Mouse (Mus musculus) retina, adult 2 months (tissue): ENCODE data around the gene Krt77.

Experiments
- DNase-seq: peaks from one replicate; pipeline ENCODE4 v3.0.0-alpha.2; 2012; ENCODE audit warnings: low read depth, low spot score

Krt77 gene

DNA sequence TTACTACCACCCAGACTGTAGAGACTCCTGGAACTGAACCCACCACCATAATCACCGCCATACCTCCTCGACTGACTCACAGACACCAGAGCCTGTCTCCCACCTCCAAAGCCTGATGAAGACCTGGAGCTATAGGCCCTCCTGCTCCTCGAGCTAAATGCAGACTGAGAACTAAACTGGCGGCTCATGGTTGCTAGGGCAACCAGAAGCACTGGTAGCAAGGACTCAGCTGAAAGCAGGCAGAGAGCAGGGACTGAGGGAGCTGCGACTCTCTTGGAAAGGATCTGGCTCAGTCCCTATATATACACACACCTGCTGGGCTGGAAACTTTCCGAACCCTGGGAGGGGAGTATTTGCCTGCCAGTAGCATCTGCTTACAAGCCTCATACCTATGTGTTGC, at the start of gene Krt77:
Krt77 (minus strand) TSS at position 275 of the 400 bp plus-strand sequence.
- no peak for DNase-seq

DNA sequence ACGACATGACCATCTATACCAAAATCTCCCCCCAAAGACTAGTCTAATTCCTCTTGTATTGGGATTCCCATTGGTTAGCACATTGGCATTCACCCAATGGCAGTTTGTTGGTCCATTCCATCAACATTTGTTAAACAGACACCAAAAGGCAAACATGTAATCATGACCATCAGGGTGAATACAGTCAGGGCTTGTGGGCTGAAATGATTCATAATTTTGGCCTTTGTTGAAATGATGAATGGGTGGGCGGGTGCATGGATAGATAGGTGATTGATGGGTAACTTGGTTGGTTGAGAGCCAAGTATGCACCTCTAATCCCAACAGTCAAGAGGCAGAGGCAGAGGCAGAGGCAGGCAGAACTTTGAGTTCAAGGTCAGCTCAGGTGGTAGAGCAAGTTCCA, 46.6 kb upstream of the Krt77 start:
- no peak for DNase-seq

DNA sequence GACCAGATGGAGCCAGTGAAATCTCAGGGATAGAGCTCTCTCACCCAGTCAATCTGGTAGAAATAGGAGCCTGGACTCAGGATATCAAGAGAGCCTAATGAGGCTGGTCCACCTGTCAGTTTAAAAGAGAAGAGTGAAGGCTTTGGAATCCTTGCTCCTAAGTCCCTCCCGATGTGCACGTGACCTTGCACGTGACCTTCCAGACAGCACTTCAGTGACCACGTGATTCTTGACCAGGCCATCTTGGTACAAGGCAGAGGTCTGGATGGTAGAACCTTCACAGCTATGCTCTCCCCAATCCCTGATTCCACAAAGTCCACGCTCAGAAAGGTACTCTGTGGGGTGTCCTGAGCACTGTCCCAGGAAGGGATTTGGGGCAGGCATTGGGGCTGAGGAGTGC, 35.3 kb upstream of the Krt77 start:
- no peak for DNase-seq

DNA sequence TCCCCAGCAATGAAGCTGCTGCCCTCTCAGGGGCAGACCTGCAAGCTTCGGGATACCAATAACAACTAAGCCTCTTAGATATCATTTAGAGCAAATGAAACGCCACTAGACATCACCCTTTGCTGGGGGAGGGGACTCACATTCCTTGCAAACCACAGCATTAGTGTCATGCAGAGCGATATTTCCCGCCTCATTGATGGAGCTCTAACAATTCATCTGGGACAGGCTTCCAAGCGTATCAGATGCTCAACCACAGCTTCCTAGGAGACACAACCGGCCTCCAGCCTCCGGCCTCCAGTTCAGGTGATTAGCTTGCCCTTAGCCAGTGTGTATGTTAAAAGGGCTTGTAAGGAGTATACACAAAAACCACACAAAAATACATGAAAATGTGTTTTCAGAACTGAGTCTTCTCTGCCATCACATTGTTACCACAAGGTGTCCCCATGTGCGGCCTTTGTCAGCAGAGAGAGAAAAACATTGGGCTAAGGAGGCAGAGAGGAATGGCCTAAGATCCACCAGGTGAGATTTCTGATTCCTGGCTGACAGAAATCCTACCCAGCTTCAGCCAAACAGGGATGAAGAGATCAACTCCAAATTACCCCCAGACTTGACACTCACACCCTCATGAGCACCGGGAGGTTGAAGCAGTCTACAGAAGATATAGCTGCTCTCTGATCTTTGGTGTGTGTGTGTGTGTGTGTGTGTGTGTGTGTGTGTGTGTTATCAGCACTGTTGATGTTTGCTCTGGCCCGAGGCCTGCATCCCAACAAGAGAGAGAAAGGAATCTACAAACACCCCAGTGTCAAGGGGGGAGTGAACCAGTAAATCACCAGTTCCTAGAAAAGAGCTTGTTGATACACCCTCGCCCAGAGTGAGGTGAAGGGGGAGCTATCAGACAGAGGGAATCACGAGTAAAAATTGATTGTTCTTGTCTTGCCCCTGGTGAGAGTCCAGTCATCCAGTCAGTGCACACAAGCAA, 33.0 kb upstream of the Krt77 start:
- no peak for DNase-seq

DNA sequence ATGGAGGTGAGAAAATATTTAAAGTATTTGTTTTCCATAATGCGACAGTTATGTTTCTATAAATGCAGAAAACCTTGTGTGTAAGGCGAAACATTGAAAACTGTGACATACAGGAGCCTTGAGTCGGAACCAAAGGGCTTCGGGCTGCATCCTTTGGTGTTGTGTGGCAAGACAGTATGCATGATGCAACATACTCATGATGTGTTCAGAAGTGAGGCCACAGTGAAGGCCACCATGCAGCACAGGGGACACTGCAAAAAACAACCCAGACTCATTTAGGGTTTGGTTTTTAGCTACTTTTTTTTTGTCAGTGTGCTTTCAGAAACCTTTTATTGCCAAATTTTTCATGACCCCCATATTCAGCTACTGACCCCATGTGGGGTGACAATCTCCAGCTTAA, 25.7 kb upstream of the Krt77 start:
- no peak for DNase-seq

DNA sequence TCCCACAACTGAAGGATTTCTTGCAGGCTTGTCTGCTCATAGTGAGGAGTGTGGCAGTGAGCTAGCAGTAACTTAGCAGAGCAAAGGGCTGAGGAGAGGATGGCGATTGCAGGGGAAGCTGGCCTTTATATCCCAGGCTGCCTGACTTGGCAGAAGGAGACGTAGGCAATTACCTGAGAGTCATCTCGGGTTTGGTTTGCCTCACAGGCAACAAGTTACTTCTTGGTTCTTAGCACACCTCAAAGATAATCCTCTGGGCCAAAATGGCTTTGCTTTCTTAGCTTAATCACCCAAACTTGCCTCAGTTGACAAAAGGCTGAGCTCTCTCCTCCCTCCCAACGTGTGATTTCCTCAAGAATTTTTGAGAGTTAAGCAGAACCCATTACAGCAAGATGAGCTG, 23.3 kb upstream of the Krt77 start, which contains the start of gene Krt76:
Krt76 (minus strand) TSS at position 101 of the 400 bp plus-strand sequence.
- DNase-seq, result no peak

DNA sequence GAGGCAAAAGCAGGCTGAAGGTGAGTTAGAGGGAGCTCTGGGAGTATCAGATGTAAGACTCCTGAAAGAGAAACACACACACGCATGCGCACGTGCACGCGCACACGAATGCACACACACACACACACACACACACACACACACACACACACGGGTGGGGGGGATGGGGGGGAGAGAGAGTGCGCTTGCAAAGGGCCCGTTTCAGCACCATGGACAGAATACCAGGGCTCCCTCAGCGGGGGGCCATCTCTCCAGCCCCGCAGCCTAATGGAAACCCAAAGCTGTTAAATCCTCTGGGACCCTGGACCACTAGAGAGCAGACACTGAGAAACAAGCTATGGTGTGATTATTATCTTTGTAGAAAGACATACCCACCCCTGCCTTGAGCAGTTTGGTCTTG, 10.3 kb upstream of the Krt77 start:
- DNase-seq, result no peak

DNA sequence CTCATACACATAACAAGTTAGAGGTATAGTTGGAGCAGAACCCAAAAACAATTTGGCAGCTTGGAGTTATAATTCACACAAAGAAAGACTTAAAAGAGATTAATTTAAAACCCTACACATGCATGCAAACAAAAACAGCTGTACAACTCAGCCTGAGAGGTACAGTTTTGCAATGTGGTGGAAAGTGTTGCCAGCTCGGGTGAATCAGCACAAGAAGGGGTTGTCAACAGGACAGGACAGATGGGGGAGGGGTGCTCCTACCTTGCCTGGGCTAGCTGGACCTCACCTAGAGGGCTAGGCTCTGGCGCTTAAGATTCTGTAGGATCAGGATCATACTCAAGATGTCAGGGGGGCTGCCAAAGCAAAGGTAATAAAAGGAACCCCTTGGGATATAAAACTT, 8.5 kb upstream of the Krt77 start:
- DNase-seq, result no peak

DNA sequence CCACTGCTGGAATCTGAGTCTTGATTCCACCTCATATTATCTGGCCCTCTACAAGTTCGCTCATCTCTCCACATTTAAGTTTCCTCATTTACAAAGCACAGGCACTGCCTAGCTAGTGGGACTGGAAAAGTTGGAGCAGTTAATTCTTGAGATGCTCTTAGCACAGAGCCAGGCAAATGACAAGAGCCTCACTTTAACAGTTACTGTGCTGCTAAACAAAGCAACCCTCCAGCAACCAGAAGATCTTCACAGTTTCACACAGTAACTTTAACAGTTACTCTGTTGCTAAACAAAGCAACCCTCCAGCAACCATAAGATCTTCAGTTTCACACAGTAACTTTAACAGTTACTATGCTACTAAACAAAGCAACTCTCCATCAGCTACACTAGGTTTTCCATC, 4.9 kb upstream of the Krt77 start:
- DNase-seq, result no peak

DNA sequence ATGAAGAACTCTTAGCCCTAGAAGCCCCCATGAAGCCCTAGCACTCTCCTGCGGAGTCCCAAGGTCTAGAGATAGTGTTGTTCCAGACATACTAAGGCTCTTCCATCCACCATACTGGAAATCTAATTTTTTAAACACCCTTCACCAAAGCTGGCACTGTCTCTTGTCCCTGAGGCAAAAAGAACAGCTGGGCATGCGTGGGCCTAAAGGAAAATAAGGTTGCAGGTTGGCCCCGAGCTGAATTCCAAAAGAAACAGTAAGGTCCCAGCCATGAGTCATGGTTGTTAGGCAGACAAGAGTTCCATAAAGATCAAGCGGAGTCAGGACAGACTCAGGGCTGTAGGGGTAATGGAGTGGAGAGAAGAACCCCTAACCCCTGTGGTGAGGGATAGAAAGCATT, 3.7 kb upstream of the Krt77 start:
- no peak for DNase-seq

DNA sequence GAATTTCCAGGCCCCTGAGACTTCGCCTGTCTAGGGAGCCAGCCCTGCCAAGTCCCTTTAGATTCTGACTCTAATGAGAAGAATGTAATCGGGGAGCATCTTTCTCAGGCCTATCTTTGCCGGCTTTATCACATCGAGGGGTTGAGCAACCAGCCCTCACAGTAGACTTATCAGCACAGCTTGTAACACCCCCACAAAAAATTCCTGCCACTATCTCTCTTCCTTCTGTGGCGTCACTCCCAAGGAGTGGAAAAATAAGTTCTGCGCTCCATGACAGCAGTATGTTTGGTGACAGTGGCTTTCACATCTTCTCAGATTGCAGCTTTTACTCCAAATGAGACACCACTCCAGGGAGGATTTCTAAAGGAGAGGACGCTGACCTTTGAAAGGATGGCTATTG, 2.8 kb downstream of the Krt77 start:
- DNase-seq, result no peak

DNA sequence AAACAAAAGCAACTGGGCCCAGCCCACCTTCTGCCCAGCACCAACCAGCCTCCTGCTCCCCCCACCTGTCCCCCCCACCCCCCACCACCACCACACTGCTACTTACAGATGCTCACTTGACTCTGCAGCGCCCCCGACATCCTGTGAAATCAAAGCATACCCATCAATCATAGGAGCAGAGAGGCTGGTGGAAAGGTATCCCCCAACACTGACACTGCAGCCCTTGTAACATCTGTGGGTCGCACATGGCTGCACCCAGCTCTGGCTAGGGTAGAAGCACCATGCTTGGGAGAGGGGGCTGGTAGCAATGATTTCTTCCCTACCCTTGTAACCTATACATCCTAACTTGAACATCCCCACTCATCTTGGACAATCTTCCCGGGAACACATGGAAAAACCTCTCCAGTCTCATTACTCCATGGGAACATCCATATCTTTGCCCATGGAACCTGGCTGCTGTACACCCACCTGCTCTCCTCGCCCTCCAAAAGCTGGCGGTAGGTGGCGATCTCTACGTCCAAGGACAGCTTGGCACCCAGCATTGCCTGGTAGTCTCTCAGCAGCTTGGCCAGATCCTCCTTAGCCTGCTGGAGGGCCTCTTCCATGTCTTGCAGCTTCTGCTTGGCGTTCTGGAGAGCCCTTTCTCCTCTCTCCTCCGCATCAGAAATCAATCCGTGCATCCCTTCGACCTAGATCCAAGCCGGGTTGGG, 8.9 kb downstream of the Krt77 start:
- no peak for DNase-seq

DNA sequence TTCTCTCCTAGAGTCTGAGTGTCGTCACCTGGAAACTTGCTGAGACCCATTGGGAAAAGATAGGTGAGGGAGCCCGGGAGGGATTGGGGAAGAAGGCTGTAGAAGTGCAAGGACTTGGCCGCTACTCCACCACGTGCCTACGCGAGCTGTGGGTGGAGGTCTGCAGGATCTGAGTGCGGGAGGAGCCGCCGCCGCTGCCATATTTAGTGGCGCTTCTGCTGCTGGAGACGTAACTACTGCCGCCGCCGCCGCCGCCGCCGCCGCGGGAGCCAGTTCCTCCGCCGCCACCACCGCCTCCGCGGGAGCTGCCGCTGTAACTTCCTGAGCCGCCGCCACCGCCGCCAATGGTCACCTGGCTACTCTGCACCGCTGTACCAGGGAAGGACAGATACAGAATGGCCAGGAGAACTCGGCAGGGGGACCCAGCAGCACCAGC, 9.8 kb downstream of the Krt77 start:
- no peak for DNase-seq

DNA sequence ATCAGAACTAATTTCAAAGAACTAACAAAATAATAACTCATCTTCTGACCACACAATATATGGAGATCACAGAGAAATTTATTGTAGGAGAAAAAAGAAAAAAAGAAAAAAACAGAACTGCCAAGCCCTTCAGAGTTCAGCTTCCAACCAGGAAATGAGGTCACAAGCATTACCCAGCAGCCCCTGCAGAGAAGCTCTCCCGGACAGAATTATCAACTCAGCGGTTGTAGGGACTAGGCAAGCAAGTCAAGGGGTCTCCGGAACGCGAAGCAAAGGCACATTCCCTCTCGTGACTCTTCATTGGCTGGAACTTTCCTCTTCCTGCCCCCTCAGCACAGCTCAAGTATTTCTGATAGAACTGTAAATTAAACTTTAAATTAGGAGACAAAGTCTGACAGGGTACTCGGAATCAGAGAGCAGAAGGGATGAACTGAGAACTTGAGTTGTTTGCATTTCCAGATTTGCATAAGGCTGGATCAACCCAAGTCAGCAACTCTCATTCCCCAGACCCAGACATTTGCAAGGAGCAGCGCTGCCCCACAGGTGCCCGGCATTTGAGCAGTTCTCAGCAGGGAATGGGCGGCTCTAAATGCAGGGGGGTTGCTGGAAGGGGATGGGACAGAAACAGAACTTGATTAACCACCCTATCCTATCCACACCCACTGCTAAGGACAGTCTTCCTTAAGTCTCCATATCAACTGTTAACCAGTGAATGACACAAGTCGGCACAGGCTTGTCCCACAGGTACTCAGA, 10.7 kb downstream of the Krt77 start:
- DNase-seq, result no peak

DNA sequence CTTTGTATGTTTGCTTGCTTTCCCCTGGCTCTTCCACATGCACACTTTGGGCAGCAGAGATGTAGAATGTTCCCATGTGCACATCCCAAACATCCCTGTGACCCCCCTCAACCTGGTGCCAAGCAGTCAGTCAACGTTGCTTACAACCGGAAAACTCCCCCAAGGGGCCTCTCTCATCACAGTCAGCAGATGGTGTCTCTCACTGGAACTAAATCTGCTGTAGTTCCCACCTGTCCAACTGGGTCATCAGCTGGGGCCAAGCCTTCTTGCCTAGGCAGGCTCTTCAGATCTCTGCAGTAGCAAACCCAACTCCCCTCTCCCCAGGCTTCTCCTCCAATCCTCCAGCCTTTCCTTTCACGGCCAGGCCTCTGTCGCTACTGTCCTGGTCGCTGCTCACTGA, 12.8 kb downstream of the Krt77 start:
- no peak for DNase-seq

DNA sequence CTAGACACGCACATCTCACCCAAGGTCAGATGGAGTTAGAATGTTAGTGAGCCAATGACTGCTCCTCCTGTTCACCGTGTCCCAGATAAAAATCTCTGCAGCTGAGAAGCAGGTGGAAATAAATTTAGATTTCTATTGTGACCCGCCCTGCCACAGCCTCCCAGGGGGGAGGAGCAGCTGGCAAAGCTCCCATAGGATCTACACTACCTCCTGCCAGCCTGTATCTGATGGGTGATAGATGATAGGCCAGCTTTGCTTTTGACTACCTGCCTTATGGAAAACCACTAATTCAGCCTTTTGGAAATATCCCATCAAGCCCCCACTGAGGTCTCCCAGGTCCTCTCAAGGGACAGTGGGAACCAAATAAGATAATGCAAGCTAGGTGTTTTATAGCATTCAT, 13.8 kb downstream of the Krt77 start:
- no peak for DNase-seq

DNA sequence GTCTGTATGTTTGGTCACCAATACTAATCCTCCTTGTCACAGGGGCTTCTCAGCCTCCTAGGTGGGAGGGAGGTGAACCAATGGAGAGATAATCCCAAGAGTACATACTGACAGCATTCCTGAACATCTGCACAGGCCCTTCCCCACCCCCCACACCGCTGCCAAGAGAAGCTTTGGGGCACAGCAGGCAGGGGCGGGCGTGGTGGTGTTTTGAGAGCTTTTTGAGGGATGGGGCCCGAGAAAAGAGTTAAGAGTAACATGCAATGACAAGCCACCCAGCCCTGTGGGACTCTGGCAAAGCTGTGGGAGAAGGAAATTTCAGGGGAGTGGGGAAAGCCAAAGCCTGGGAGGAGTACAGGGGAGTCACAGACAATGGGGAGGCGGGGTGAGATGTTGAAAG, 15.2 kb downstream of the Krt77 start:
- DNase-seq, result no peak

DNA sequence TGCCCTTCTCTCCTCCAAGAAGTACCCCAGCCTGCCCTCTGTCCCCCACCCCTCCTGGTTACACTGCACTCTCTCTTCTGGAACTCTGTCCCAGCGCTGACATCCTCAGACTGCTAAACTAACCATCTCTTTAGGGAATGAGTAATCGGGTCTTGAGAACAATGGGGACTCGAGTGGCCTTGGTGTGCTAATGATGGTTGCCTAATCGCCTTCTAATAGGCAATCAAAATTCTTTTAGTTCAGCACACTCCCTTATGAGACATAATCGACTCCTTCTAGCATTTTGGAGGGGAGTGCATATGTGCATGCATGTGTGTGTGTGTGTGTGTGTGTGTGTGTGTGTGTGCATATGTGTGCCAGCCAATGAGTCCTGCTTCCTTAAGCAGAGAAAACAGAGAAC, 16.9 kb downstream of the Krt77 start:
- no peak for DNase-seq

DNA sequence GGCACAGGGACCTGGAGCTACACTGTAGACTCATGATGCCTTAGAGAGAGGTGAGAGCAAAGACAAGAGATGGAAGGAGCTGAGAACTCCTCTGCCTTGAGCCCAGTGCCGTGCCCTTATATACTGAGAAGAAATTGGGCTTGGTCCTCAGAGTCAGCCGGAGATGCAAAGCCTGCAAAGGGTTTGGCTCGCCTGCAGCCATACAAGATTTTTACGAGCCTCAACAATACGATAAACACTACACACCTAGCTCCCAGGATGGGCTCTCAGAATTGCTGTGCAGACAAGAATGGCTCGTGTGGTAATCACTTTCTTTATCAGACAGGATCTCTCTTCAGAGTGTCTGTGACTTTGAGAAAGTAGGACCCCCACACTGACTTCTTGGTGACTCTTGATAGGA, 18.8 kb downstream of the Krt77 start, which contains the start of gene Krt1:
Krt1 (minus strand) TSS at position 101 of the 400 bp plus-strand sequence.
- no peak for DNase-seq

DNA sequence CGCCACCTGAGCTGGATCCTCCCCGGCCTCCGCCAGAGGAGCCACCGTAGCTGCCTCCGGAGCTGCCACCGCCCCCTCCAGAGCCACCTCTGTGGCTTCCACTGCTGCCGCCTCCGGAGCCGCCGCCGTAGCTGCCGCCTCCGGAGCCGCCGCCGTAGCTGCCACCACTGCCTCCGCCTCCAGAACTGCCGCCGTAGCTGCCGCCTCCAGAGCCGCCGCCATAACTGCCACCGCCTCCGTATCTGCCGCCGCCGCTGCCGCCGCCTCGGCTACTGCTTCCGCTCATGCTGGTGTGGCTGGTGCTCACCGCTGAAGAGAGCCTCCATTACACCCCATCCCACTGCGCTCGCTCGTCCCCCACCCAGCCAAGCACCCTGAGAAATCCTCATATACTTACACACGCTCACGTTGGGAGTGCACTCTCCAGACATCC, 23.5 kb downstream of the Krt77 start:
- no peak for DNase-seq

DNA sequence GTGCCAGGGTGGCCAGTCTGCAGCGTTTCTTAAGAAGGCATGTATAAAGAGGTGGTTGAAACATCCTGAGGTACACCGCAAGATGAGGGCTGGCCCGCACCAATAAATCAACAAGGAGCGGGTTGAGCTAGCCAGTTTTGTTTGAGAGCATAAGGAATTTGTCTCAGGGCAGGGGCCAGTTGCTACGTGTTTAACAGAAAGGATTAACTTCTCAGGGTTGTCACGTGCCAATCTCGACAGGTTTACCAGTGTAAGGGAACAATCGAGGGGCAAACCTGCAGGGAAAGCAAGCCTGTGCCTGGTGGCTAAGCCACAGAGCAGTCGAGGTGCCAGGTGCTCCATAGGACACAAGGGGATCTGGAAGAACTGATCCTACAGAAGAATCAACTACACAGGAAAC, 26.3 kb downstream of the Krt77 start:
- DNase-seq, result no peak

DNA sequence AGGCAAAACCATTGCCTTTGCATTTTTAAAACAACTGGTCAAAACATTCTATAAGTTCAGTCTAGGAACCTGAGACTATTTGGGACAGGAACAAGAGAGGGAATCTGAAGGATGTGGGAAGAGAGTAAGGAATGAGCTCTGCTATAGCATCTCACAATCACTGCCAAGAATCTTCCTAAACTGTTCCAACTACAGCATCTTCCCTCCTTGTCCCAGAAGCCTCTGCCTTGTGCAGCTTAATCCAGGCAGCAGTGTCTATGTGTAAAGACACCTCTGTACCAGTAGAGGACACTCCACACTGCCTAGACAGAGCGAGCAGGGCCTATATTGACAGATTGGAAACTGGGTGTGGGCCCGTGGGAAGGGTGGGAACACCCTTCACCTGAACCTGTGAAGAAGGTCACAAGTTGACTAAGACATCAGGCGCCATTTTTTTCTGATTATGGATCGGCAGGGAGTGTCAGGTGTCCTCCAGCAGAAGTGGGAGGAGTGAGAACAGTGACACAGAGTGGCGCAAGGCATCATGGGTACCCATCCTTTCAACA, 34.6 kb downstream of the Krt77 start:
- DNase-seq, result no peak
